Mouse (Mus musculus): ENCODE data around the gene Nlrp6.
"Not testable (repeated sequence)": the region's sequence is repeated elsewhere in the genome, so short reads cannot be mapped to it uniquely, and the experiment has no call there.

Nlrp6 gene

GRCm38 (mm10) chr7:140973396-140974165, 52.9 kb downstream of the Nlrp6 start:
- no peak for DNase-seq (ENCODE audit: low read depth, low spot score)

DNA sequence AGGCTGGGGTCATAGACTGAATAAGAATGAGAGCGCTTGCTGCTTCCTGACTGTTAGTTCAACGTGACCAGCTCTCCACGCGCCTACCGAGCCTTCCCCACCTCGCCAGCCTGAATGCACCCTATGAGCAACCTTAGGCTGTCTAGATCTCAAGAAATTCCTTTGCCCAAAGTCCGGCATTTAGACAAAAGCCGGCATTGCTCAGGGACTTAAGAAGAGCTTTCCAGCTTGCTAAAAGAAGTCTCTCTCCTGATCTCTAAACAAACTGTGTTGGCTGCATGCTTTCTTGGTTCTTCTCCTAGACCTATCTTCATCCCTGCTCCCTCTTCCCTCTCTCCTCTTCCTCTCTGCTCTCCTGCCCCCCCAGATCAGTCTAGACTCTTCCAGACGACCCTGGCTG, 54.2 kb downstream of the Nlrp6 start:
- DNase-seq (ENCODE audit: low read depth, low spot score): no peak

GRCm38 (mm10) chr7:140975465-140975864, 54.8 kb downstream of the Nlrp6 start:
- no peak for DNase-seq (ENCODE audit: low read depth, low spot score)

DNA sequence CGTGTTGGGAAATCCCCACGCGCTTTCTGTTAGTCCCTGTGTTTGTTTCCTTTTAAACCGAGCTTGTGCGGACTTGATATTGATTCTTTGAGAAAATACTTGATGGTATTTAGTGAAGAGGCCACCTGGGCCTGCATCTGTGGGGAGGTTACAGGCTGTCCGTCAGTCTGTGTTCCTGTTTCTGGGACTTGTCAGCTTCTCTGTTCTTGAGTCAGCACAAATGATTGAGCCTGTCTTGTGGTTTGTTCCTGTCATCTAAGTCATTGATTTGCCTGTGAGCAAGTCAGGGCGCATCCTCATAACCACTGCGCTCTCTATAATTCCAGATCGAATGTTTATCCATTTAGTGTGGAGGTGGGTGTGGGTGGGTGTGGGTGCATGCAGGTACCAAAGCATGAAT, 56.0 kb downstream of the Nlrp6 start:
- not testable (repeated sequence) for DNase-seq (ENCODE audit: low read depth, low spot score)
